Mouse (Mus musculus): ENCODE results near the gene Vim. TPM values are rescaled to one million over a fixed set of nuclear protein-coding genes. Genes with fewer than 3 reads are reported as not detected.
"Not testable (repeated sequence)": the region's sequence is repeated elsewhere in the genome, so short reads cannot be mapped to it uniquely, and the experiment has no call there.

Vim gene
- total RNA-seq, 2 experiments from 2014 or later: 54.3 to 55.5 TPM

GRCm38 (mm10) chr2:13572101-13572553, 1.6 kb upstream of the Vim start:
- Histone ChIP-seq H3K27ac (no peak overlapping the region), H3K4me3 (no peak overlapping the region)
- TF ChIP-seq CTCF (IDR thresholded peaks at IDR 0.05): no peak
- no peak for DNase-seq (ENCODE audit: extremely low spot score in 1 of 2, low spot score in 2 of 2)
- intact Hi-C loops (cut with DNase I): loop anchor here (1.0 to 10.0 kb wide), 2 partner anchors 28 to 277 kb away; partner anchors contain the start of gene Trdmt1

- Histone ChIP-seq H3K4me3 (peak overlapping the region; percentile 52), H3K27ac (peak overlapping the region; percentile 76; the same call in 1 of the 2 replicates)
- TF ChIP-seq CTCF (IDR thresholded peaks at IDR 0.05): no peak
- DNase-seq (ENCODE audit: extremely low spot score in 1 of 2, low spot score in 2 of 2): no peak
- intact Hi-C loops (cut with DNase I): loop anchor here (1.0 to 10.0 kb wide), 2 partner anchors 29 to 278 kb away; partner anchors contain the start of gene Trdmt1
Measured at GRCm38 (mm10) chr2:13572647-13573407, 900 bp upstream of the Vim start.

- peak in 1 of 2 experiments; percentile 34 for DNase-seq (ENCODE audit: extremely low spot score in 1 of 2, low spot score in 2 of 2)
- Histone ChIP-seq H3K27ac (peak overlapping the region; percentile 45), H3K4me3 (peak overlapping the region; percentile 52)
- no peak for TF ChIP-seq CTCF (IDR thresholded peaks at IDR 0.05)
- intact Hi-C loops (cut with DNase I): loop anchor here (10.0 kb wide), 1 partner anchor 279 kb away; no protein-coding TSS in a partner anchor
Measured at GRCm38 (mm10) chr2:13574066-13574800, 506 bp downstream of the Vim start.

- DNase-seq (ENCODE audit: extremely low spot score in 1 of 2, low spot score in 2 of 2): no peak
- H3K4me3 ChIP-seq: peak overlapping the region; percentile 52
- H3K27ac ChIP-seq: peak overlapping the region; percentile 45
- no peak for TF ChIP-seq CTCF (IDR thresholded peaks at IDR 0.05)
- intact Hi-C loops (cut with DNase I): loop anchor here (10.0 kb wide), 1 partner anchor 280 kb away; no protein-coding TSS in a partner anchor
Measured at GRCm38 (mm10) chr2:13574801-13575150, 1.0 kb downstream of the Vim start.

- peak; percentile 81 for TF ChIP-seq CTCF (IDR thresholded peaks at IDR 0.05)
- intact Hi-C loops (cut with DNase I): loop anchor here (10.0 kb wide), 1 partner anchor 281 kb away; no protein-coding TSS in a partner anchor
- H3K27ac ChIP-seq: no peak overlapping the region; the same call in 1 of the 2 replicates
Measured at GRCm38 (mm10) chr2:13575287-13575801, 1.6 kb downstream of the Vim start.

GRCm38 (mm10) chr2:13575926-13576325, 2.2 kb downstream of the Vim start:
- intact Hi-C loops (cut with DNase I): loop anchor here (10.0 kb wide), 1 partner anchor 281 kb away; no protein-coding TSS in a partner anchor
- no peak for DNase-seq (ENCODE audit: extremely low spot score in 1 of 2, low spot score in 2 of 2)
- Histone ChIP-seq H3K27ac (no peak overlapping the region), H3K4me3 (peak overlapping the region; percentile 52)
- TF ChIP-seq CTCF (IDR thresholded peaks at IDR 0.05): no peak

More at GRCm38 (mm10) chr2:13575287-13575801, 1.6 kb downstream of the Vim start:
- H3K4me3 ChIP-seq: peak overlapping the region; percentile 52
- DNase-seq (ENCODE audit: extremely low spot score in 1 of 2, low spot score in 2 of 2): peak; percentile 68 to 70

GRCm38 (mm10) chr2:13577399-13577798, 3.7 kb downstream of the Vim start:
- intact Hi-C loops (cut with DNase I): loop anchor here (10.0 kb wide), 1 partner anchor 283 kb away; no protein-coding TSS in a partner anchor
- DNase-seq (ENCODE audit: extremely low spot score in 1 of 2, low spot score in 2 of 2): no peak
- no peak for TF ChIP-seq CTCF (IDR thresholded peaks at IDR 0.05)
- no peak overlapping the region for H3K27ac ChIP-seq
- no peak overlapping the region for H3K4me3 ChIP-seq

- peak; percentile 22 for TF ChIP-seq CTCF (IDR thresholded peaks at IDR 0.05)
- intact Hi-C loops (cut with DNase I): loop anchor here (10.0 kb wide), 1 partner anchor 284 kb away; no protein-coding TSS in a partner anchor
- Histone ChIP-seq H3K4me3 (no peak overlapping the region), H3K27ac (no peak overlapping the region)
- DNase-seq (ENCODE audit: extremely low spot score in 1 of 2, low spot score in 2 of 2): no peak
Measured at GRCm38 (mm10) chr2:13578473-13579152, 4.9 kb downstream of the Vim start.

- TF ChIP-seq CTCF (IDR thresholded peaks at IDR 0.05): no peak
- Histone ChIP-seq H3K4me3 (no peak overlapping the region), H3K27ac (no peak overlapping the region)
- DNase-seq (ENCODE audit: extremely low spot score in 1 of 2, low spot score in 2 of 2): no peak
- intact Hi-C loops (cut with DNase I): loop anchor here (10.0 kb wide), 1 partner anchor 285 kb away; no protein-coding TSS in a partner anchor
Measured at GRCm38 (mm10) chr2:13579315-13579714, 5.6 kb downstream of the Vim start.

GRCm38 (mm10) chr2:13579991-13580390, 6.3 kb downstream of the Vim start:
- DNase-seq (ENCODE audit: extremely low spot score in 1 of 2, low spot score in 2 of 2): no peak
- Histone ChIP-seq H3K27ac (no peak overlapping the region), H3K4me3 (no peak overlapping the region)
- TF ChIP-seq CTCF (IDR thresholded peaks at IDR 0.05): peak; percentile 30
- intact Hi-C loops (cut with DNase I): loop anchor here (10.0 kb wide), 1 partner anchor 285 kb away; no protein-coding TSS in a partner anchor

- DNase-seq (ENCODE audit: extremely low spot score in 1 of 2, low spot score in 2 of 2): no peak
- TF ChIP-seq CTCF (IDR thresholded peaks at IDR 0.05): no peak
- no peak overlapping the region for H3K27ac ChIP-seq
- H3K4me3 ChIP-seq: no peak overlapping the region
- intact Hi-C loops (cut with DNase I): no loop called here
Measured at GRCm38 (mm10) chr2:13582184-13582583, 8.5 kb downstream of the Vim start.

- H3K27ac ChIP-seq; H3K4me3 ChIP-seq; DNase-seq (ENCODE audit: extremely low spot score in 1 of 2, low spot score in 2 of 2); intact Hi-C loops (cut with DNase I): not testable (repeated sequence)
Measured at GRCm38 (mm10) chr2:13583746-13584145, 10.0 kb downstream of the Vim start.

Data from left cerebral cortex, adult 2 months (tissue).